Mouse (Mus musculus) B cell, adult (primary cell): ENCODE results near the gene Chrm2. TPM values are rescaled to one million over a fixed set of nuclear protein-coding genes. Genes with fewer than 3 reads are reported as not detected.

Source experiments
- total RNA-seq: library from RNA; stranded (reverse); gene quantifications from 4 replicates; pipeline ENCODE4 v1.2.4, GENCODE M21; 2023; ENCODE audit not compliant: inconsistent age

The Chrm2 gene
- not detected in 4 replicates for total RNA-seq

DNA sequence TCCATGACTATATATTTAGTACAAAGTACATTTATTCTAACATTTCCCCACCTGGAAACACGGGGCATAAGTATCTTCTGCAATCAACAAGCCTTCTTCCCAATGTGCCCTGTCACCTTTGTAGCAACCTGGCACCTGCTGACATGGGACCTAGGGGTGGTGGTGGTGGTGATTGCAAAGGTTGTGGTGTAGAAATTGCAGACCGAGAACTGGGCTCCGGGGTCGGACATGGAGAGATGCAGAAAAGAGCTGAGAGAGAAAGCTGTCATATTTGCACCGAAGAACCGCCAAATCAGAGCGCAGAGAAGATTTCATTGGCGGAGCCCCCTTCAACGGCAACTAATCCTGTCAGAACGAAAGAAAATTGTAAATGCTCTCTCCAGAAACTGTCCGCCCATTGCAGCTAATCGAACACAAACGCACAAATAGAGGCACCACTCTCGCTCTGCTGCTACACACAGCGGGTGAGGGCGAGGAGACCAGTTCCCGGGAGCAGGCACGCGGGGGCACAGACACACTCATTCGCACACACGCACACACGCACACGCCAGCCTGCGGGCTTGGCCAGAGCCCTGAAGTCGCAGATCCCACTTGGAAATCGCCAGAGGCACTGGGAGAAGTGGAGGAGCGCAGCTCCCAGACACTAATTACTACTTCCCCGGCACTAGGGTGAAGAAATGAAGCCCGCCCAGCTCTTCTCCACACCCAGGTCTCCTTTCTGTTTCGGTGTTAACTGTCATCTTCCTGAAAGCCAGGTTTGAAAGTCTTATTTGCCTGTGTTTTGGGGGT, at the start of gene Chrm2:
Chrm2 (plus strand) TSS at position 473 of the 789 bp plus-strand sequence.

